Mouse (Mus musculus) cerebral cortex, adult 2 months (tissue): Measurements from ENCODE around the gene Csmd2.

Source experiments
- WGBS: fragments of 180-500 bp; shearing (Covaris S2); methylation state at CpG from one replicate; pipeline ENCODE4 v1.1.7; 2018; 5-methylcytosine and 5-hydroxymethylcytosine counted together

Csmd2 gene

DNA sequence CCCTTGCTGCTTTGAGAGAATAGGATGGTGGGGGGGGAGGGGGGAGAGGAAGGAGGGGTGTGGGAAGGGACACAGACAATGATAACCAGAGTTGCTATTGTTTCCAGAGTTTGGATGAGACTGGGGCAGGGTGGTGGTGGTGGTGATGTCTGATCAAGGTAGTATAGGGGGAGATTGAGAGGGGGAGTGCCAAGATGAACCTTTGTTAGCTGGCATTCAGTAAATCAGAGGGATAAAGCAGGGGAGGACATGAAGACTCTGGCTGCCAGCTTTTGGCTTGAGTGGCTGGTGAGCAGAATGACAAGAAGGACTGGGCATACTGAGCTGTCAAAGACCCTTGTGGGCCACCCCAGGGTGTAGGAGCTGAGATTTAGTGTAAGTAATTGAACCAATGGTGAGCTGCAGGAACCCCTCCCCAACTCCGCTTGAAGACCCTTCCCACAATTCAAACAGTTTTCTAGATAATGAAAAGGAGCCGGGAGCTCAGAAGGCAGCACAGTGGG lies 254.2 kb downstream of the Csmd2 start:
- 64% methylated on average over 2 of the region's 2 CpGs for WGBS

DNA sequence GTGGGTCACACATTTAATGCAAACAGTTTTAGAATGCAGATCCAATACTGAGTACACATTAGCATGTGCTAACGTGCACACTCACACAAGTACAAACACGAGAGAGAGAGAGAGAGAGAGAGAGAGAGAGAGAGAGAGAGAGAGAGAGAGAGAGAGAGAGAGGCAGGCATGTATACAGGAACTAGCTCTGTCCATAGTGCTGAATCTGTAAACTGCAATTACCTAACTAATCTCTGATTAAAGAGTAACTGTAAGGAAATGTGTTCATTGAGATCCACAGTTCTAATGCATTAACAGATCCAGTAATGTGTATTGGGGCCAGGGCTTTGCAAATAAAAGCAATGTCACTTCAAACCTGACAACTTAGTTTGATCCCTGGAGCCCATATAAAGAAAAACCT lies 257.5 kb downstream of the Csmd2 start:
- WGBS: 32% methylated on average over 2 of the region's 2 CpGs

DNA sequence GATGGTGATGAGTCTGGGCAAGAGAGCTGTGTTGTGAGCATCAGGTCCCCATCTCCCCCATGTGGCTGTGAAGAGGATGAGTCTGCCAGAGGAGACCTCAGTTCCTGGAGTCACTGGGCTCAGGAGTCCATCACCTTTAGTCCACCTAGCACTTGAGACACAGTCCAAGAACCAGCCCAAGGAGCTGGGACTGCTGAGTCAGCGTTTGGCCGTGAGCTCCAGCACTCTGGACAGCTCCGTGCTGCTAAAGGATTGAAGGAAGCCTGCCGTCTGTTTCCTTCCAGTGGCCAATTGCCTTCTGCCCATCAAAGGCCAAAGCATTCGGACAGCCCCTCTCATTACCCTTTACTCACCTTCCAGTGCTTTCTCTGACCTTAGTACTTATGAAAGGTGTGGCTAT lies 261.0 kb downstream of the Csmd2 start:
- WGBS: 39% methylated on average over 5 of the region's 5 CpGs

DNA sequence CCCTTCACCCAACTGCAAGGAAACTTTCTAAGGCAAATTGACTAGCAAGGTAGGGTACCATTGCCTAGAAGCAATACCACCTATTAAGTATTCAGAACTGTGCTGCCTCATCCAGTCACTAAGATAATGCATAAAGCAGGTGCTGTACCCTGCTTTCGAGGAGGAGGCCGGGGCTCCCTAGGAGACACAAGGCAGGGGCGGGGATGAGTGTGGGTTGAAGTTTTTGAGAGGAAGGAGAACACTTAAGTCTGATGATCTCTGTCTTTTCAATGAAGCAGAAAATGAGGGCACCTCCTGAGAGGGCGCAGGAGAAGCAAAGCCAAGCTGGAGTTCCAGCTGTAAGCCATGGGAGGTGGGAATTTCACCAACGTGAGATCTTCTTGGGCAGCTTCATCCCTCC lies 271.6 kb downstream of the Csmd2 start:
- WGBS: 47% methylated on average over 5 of the region's 5 CpGs

DNA sequence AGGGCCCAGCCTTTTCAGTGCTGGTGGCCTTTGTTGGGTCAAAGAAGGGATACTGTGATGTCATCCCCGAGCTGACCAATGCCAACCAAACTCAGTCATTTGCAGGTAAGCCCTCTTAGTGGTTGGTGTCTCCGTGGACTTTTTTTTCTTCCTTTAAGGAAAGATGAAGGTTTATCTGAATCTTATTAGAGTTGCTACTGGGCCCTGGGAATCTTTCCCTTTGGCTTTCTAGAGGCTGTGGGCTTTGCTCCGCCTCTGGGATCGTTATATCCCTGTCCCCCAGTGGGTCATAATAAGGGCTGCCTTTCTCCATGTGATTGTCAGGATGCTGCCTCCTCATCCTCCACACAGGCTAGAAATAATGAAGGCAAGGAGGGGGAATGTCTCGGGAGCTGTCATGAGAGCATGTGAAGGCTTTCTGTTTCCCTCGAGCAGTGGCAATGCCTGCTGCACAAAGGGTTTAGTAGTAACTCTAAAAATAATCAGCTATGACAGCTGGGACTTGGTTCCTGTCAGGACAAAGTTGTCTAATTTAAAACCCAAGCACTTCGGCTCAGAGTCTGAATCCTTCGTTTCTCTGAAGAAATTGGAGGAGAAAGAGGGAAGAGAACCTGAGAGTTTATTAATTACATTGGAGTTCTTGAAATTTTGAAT lies 273.4 kb downstream of the Csmd2 start, which contains the start of gene Hmgb4:
Hmgb4 (minus strand) TSS at position 51 of the 654 bp plus-strand sequence.
- 36% methylated on average over 8 of the region's 8 CpGs for WGBS

DNA sequence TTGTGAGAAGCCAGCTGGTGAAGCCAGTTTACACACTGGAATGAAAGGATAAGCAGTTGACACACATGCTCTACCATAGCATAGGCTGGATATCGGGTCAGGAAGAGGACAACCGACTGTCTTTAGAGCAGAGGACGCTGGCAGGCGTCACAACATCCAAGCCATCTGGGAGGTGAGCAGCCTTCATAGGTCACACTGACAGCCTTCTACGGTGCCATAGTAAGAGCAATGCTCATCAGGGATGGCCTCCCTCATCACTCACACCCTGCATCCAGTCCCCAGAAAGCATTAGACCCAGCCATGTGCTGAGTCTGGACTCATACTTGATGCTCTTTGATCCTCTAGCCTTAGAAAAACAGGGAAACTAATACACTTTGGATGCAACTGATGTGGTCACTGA lies 276.8 kb downstream of the Csmd2 start:
- WGBS: 87% methylated on average over 5 of the region's 5 CpGs

DNA sequence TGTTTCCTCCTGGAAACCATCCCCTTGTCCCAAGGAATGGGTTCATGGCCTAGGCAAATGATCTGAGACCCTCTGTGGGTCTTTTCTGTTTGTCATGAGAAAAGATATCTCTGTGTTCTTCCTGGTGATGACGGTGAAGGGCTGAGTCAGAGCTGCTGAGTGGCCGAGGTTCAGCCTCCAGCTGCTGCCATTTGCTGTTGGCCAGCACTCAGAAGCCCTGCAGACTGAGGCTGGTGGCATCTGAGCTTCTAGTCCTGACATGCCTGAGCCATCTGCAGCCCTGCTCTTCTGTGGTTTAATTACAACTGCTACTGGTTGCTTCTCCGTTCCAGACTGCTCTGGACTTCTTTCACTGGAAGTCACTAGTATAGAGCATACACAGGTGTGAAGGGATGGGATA lies 277.7 kb downstream of the Csmd2 start:
- 45% methylated on average over 3 of the region's 3 CpGs for WGBS

DNA sequence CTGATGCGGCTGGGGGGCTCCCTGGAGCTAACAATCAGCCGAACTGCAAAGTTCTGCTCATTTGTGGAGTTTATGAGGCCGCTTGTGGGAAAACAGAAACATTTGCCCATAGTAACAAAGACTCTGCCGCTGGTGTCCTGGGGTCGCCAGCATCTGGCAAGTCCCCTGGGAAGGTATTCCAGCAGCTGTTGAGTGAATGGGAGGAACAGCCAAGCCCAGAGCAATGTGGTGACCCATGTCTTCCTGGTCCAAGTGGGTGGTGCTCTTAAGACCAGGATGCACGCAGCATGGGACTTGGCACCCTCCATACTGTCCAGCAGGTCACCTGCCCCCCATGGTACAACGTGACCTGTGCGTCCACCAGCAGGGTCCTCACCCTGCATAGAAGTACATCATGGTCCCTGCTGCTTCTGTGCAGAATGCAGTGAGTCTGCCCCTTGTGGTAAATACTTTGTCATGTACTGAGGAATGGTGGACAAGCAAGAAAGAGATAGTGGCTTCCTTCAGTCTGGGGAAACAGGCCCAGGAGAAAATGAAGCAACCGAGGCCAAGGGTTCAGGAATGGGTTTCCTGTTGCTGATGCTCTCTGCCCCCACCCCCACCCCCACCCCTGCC lies 281.7 kb downstream of the Csmd2 start:
- 79% methylated on average over 9 of the region's 9 CpGs for WGBS

DNA sequence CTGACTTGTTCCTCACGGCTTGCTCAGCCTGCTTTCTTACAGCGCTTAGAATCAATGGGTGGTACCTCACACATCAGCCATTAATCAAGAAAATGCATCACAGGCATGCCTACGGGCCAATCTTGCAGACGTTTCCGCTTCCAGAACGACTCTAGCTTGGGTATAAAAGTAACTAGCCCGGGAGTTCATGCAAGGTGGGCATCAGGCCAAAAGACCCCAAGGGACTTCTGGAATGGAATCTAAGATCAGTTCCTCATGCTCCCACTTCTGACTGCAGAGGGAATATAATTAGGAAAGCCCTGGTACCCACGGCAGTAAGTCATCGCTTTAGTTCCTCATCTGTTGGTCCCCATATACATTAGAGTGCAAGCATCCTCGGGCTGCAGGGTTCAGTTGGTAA lies 282.5 kb downstream of the Csmd2 start:
- 52% methylated on average over 10 of the region's 10 CpGs for WGBS

DNA sequence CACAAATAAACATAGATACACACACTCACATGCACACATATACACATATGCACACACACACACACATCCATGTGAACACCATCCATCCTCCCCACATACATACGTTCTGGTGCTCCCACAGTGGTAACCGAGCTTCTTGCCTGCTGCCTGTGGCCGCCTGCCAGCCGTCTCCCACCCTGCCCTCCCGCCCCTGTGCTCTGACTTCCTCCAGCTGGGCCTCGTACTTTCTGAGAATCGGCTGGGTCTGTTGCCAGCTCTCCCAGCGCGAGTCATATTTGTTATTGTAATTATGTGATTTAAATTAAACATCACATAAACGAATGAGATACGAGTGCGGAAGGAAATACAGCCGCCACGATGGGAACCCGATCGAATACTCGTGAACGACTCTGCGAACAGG lies 283.3 kb downstream of the Csmd2 start:
- 31% methylated on average over 19 of the region's 19 CpGs for WGBS

DNA sequence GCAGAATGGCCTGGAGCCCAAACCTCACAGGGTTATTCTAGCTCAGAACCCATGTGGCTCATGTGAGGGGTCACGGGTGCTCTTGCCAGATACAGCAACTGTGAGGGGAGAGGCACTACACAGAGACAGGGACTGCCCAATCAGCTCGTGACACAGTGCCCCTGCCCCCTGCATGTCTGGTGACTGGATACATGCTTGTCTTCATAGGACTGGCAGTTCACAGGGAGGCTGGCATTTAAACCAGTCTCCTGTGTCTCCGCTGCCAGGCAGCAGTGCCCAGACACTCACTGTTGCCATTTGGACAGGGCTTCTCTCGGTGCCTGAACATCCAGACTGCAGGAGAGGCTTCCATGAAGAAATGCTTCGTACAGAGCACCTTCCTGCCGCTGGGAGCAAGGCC lies 284.8 kb downstream of the Csmd2 start:
- 58% methylated on average over 6 of the region's 6 CpGs for WGBS

DNA sequence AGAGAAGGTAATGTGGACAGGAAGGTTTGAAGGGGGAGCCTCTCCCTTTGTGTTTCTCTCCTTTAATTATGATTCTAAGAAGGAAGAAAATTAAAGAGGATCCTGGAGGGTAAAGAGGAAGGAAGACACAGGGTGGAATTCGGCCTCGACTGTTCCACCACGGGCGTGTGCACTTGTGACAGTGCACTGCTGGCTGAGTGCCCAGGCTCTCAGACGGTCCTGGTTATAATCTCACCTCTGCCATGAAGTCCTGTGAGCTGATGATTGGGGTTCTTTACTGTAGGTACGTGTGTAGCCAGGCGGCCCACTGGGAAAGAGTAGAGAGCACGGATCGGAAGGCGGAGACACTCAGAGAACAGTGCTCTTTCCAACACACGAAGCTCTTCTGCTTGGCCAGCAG lies 285.5 kb downstream of the Csmd2 start:
- 69% methylated on average over 11 of the region's 11 CpGs for WGBS

DNA sequence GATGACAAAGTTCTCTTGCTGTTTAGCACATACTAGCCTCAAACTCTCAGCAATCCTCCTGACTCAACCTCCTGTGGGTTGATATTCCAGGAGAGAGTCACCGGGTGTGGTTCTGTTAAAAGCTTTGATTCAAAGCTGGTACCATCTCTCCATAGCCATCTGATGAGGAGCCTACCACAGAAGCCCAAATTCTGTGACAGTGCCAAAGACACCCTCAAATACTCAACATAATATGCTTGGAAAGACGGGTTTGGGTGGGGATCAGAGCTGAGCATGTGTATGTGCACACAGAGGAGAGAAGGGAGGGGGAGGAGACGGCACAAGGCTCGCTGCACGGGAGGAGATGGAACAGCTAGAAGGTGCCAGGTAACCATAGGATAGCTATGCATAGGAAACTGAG lies 287.5 kb downstream of the Csmd2 start:
- 41% methylated on average over 5 of the region's 5 CpGs for WGBS

DNA sequence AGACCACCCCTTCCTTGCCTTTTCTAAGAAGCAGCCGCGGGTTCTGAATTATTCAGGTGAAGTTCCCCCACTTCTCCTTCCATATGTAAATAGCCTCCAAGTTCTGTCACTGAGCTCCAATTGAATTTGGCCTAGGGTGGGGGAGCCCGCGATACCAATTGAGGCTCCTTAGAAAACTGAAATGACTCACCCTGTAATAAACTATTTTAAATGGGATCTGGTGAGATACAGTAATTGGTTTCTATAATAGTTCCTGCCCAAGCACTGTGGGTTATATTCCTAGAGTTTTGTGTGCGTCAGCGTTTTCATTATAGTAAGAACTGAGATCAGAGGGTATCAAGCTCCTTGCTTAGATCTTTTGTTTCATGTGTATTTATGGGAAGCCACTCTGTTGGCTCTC lies 287.9 kb downstream of the Csmd2 start:
- 40% methylated on average over 6 of the region's 6 CpGs for WGBS

DNA sequence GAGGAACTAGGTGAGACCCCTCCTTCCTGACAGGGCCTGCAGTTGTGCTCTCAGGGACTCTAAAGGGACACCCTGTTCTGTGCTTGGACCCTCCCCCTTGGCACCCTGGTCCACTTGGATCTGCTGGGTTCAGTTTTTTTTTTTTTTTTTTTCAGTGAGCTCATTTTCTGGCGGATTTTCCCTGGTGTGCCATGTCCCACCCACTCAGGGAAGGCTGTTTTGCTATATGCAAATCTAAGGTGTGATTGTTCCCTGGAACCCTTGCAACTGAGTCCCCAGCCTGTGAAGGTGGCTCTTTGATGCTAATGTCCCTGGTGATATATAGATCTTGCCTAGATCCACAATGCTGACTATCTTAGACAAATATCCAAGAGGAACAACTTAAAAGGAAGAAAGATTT lies 297.4 kb downstream of the Csmd2 start:
- 35% methylated on average over 1 of the region's 1 CpGs for WGBS

DNA sequence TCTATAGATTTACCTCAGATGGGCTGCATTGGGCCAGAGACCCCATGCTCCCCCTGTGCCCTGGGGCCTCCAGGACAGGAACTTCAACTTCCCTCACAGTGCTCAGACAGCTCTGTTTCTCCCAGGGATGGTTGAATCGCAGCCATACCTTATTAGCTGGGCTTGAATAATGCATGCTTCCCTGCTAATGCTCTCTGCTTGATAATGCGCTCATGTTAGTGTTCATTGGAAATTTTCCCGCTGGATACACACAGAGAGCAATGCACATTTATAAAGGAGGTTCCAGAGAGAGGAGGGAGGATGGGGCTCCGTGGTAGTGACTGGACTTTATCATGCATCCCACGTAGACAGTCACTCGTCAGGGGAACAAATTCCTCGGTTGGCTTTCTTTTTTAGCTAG lies 300.4 kb downstream of the Csmd2 start:
- 52% methylated on average over 7 of the region's 7 CpGs for WGBS

DNA sequence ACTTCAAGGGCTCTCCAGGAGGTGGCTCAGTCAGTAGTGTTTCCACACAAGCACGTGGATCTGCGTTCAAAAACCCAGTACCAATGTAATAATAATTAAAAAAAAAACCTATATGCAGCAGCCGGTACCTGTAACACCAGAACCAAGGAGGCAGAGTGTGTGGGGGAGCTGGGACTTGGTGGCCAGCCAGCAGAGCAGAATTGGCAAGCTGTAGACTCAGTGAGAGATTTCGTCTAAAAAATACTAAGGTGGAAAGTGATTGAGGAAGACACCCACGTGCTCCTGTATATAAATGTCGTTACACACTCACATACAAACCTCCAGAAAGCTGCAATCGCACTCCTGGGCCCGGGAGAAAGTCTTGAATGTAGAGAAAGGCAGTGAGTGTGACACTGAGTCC lies 316.4 kb downstream of the Csmd2 start:
- 50% methylated on average over 8 of the region's 8 CpGs for WGBS

DNA sequence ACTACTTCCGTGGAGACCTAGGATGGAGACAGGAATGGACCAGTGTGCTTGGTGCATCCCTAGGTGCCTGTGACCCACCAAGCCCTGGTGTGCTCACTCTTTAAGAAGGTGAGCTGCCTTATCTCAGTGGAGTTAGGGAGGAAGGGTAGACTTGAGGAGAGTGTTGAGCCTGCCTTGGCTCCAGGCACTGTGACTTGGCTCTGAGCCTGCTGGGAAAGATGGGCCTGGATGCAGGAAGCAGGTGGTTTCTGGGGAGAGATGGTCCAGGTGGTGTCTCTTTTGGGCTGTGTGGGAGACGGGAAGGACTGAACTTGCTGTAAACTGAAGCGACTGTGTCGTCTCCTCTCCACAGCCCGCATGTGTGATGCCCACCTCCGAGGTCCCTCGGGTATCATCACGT lies 318.4 kb downstream of the Csmd2 start:
- WGBS: 74% methylated on average over 8 of the region's 8 CpGs

DNA sequence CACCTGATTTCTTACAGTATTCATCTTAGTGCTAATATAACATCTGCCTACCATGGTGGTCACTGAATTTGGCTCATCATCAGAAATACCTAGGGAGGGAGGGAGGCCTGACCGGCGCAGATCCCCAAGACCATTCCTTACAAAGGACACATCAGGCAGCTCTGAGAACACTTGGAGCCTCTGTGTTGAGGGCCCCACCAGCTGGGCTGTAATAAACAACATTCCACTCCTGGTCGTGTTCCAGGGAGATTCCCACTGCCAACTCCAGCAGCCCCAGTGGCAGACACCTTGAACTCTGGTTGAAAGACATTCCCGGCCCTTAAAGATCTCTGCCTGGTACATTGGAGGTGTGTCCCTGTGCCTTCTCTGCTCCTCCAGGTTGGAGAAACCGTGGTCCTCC lies 327.7 kb downstream of the Csmd2 start:
- 55% methylated on average over 5 of the region's 5 CpGs for WGBS

DNA sequence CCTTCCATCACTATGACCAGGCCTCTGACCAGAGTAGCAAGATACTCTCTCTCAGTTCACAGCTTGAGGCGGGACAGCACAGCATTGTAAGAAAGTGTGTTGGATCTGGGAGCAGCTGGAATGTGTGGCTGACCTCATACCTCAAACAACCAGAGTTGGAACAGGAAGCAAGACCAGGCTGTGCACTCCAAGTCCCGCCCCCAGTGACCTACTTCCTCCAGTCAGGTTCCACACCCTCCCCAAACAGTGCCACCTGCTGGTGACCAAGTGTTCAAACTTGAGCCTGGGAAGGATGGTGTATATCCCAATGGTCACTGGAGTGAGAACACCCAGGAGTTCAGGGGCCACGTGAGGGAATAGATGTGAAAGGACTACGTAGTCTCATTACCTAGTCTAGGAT lies 330.3 kb downstream of the Csmd2 start:
- 94% methylated on average over 4 of the region's 4 CpGs for WGBS

DNA sequence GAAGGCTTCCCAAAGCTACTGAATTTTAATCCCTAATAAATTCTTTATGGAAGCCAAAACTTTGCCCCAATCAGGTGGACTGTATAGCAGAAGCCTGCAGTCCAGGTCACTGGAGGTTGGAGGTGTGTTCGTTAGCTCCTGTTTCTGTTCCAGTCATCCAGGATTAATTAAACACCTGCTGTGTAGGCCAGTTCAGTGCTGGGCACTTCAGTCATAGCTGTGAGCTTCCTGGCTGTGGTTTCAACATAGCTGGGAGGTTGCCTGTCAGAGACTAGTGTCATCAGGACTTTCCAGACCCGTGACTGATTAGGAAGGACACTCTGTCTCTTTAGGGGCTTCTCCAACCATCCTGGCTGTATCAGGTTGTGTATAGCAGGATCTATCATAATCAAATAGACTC lies 337.9 kb downstream of the Csmd2 start:
- WGBS: 72% methylated on average over 2 of the region's 2 CpGs

DNA sequence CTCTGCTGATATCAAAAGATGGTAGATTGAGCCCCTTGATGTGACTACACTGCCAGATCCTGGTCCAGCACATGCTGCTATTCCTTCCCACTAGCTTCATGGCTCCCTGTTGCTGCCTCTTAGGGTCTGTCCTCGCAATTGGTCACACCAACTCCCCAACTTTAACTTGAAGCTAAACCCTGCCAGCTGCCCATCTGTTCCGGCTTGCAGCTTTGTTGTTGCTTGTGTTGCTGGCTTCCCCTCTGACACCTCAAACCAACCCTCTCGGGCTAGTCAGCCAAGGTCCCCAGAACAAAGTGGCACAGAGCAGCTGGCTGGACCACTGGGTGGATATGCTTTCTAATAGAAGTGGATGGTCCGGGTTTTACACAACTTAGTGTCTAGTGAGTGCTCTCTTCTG lies 339.1 kb downstream of the Csmd2 start:
- 72% methylated on average over 4 of the region's 4 CpGs for WGBS

DNA sequence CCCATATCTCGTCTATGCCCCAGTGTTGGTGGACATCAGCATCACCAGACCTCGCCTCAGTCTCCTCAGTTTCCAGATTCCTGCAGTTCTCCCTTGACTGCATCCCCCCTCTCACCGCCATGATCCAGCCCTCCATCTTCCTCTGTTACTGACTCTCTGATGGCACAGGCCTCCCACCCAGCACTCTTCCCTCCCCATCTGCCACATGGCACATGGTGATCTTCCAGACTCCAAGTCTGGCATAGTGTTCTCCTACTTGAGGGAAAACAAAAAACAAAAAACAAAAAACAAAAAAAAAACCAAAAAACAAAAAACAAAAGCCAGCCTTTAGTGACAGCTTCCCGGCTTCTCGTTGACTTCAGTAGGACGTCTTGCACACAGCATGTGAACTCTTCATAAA lies 339.8 kb downstream of the Csmd2 start:
- 83% methylated on average over 6 of the region's 6 CpGs for WGBS

DNA sequence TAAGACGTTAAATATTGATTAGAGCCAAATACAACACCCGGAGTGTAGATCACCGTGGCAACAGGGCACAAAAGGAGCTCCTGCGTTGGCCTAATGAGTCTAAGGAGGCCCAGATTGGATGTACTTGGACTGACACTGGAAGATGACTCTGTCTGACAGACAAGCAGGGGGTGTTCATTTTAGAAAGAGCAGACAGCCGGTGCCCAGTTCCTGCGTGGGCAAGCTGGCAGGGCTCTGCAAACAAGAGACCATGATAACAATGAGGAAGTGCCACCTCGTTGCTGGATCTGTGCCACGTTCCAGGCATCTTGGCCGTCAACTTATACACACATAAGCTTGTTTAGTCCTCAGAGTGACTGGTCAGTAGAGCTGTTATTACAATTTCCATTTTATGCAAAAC lies 342.9 kb downstream of the Csmd2 start:
- 42% methylated on average over 9 of the region's 9 CpGs for WGBS
